Mouse (Mus musculus): ENCODE measurements around the gene Bex6. TPM values are rescaled to one million over a fixed set of nuclear protein-coding genes. Genes with fewer than 3 reads are reported as not detected.

Gene Bex6
- polyA plus RNA-seq, 1 experiment from 2014 or later, result 0.25 TPM

DNA sequence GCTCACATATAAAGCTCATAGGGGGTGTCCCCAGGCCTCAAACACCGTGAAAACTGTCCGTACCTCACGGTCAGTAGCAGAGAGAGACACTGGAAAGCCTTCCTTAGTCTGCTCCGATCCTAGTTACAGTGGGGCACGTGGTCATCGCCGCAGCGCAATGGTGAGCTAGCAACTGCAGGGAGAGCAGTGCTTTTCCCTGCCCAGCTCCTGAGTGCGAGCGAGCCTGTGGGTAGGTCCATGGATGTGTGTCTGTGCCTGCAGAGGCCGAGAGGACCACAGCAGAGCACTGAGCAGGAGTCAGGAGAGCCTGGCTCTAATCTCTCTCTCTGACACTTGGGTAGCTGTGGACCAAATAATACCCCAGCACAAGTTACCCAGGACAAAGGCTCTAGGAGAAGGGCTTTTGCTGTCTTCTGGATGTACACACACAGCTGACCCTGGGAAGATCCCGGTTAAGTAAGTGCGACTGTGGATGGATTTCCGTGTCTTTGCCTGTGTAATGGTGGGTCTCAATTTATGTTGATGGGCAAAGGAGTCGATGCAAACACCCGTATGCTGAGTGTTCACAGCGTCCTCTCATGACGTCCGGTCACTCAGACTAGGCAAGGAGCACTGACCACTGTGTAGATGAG lies 15.1 kb upstream of the Bex6 start:
- whole genome bisulfite sequencing, result 72% methylated on average over 19 of the region's 19 CpGs
- Histone ChIP-seq H3K4me3 (ENCODE audit: low read depth, low read length) (peak overlapping the region; percentile 33; the same call in 1 of the 2 replicates), H3K9ac (ENCODE audit: low read length) (no peak overlapping the region; the same call in 1 of the 2 replicates), H3K4me2 (ENCODE audit: low read depth, severe bottlenecking) (peak overlapping the region; percentile 76), H3K9me3 (ENCODE audit: control insufficient read depth, low read length) (no peaks in the 10 kb centered on the region), H3K4me1 (ENCODE audit: control insufficient read depth, insufficient read depth, low read length) (0 out of 2 replicates have a peak, but pooled peaks cover 3% of the 10 kb centered on the region), H3K27me3 (ENCODE audit: control insufficient read depth, insufficient read depth, low read length) (no peaks in the 10 kb centered on the region), H3K36me3 (ENCODE audit: control insufficient read depth, insufficient read depth, low read length) (no peaks in the 10 kb centered on the region), H3K27ac (replicated peaks; ENCODE audit: low read depth, low read length) (no peak overlapping the region)
- ATAC-seq (ENCODE audit: insufficient number of reproducible peaks, low FRiP score, low TSS enrichment, low read depth), result no peak
- DNase-seq (ENCODE audit: low spot score), result no peak

DNA sequence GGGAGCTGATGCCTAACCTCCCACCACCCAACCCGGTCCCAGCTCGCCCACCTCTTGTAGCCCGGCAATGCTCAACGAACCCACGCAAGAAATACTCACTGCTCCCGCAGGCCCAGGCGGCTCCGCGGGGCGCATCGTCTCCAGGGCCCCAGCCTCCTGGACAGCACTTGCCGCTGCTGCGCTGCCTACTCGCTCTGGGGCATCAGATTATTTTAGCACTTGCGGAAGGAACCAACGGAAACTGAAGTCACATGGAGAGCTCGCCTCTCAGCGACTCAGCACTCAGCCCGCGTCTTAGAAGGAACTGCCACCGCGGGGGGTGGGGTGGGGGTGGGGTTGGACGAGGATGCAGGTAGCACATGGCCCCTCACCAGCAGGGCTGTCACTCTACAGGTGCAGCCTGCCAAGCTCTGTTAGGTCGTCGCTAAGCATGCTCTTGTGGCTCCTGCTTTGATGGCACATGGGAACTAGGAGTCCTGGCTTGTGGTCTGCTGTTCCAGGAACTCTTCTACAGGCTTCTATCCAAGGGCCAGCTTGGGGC lies 14.3 kb upstream of the Bex6 start, which contains the start of gene Nrros:
Gene Nrros (minus strand): TSS at position 314 of the 541 bp plus-strand sequence.
- Histone ChIP-seq H3K4me1 (ENCODE audit: control insufficient read depth, insufficient read depth, low read length) (0 out of 2 replicates have a peak, but pooled peaks cover 3% of the 10 kb centered on the region), H3K36me3 (ENCODE audit: control insufficient read depth, insufficient read depth, low read length) (no peaks in the 10 kb centered on the region), H3K27me3 (ENCODE audit: control insufficient read depth, insufficient read depth, low read length) (no peaks in the 10 kb centered on the region), H3K9me3 (ENCODE audit: control insufficient read depth, low read length) (no peaks in the 10 kb centered on the region), H3K4me3 (ENCODE audit: low read depth, low read length) (peak within 1 kb of the TSS; percentile 33), H3K4me2 (ENCODE audit: low read depth, severe bottlenecking) (peak within 1 kb of the TSS; percentile 76), H3K9ac (ENCODE audit: low read length) (peak within 1 kb of the TSS; percentile 52), H3K27ac (replicated peaks; ENCODE audit: low read depth, low read length) (no peak within 1 kb of the TSS)
- ATAC-seq (ENCODE audit: insufficient number of reproducible peaks, low FRiP score, low TSS enrichment, low read depth) (no peak), DNase-seq (ENCODE audit: low spot score) (peak; percentile 49)
- WGBS, result 3% methylated on average over 25 of the region's 25 CpGs

DNA sequence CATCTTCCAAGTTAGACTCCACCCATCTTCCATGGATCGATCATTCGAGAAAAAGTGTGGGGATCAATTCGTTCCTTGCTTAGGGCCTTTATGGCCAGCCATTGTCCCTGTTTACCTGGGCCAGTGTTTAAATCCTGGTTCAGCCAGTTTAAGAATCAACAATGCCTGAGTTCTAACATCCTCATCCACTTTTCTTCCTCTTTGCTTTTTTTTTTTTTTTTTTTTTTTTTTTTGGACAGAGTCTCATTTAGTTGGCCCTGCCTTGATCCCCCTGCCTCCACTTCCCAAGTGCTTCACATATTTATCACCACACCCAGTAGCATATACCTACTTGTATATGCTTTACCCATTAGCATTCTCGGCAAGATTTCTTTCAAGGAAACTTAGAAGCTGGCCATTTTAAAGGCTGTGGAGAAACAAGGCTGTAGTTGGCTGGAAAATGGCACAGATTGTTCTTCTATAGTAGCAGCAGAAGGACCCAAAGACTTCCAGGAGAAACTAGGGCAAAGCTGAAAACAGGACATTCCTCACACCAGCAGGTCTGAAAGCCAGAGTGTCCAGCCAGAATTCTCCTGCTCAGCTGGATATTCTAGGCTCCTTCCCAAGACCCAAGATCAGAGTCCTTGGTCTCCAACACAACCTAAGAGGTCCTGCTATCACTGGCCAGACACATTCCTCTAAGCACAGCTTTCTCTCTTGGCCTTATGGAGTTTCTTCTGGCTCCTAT lies 11.6 kb upstream of the Bex6 start:
- no peak for DNase-seq (ENCODE audit: low spot score)

GRCm38 (mm10) chr16:32171031-32171731 lies 8.4 kb upstream of the Bex6 start:
- H3K9me3 ChIP-seq (ENCODE audit: control insufficient read depth, low read length), result no peaks in the 10 kb centered on the region
- WGBS, result 84% methylated on average over 5 of the region's 5 CpGs
- H3K4me3 ChIP-seq (ENCODE audit: low read depth, low read length), result no peak overlapping the region
- DNase-seq (ENCODE audit: low spot score), result no peak
- no peak overlapping the region for H3K27ac ChIP-seq (replicated peaks; ENCODE audit: low read depth, low read length)
- H3K36me3 ChIP-seq (ENCODE audit: control insufficient read depth, insufficient read depth, low read length), result no peaks in the 10 kb centered on the region
- no peak for ATAC-seq (ENCODE audit: insufficient number of reproducible peaks, low FRiP score, low TSS enrichment, low read depth)
- no peak overlapping the region for H3K4me2 ChIP-seq (ENCODE audit: low read depth, severe bottlenecking)
- H3K27me3 ChIP-seq (ENCODE audit: control insufficient read depth, insufficient read depth, low read length), result no peaks in the 10 kb centered on the region
- H3K9ac ChIP-seq (ENCODE audit: low read length), result no peak overlapping the region
- no peaks in the 10 kb centered on the region for H3K4me1 ChIP-seq (ENCODE audit: control insufficient read depth, insufficient read depth, low read length)

More for the DNA sequence above, 11.6 kb upstream of the Bex6 start:
- H3K4me3 ChIP-seq (ENCODE audit: low read depth, low read length), result no peak overlapping the region
- no peak overlapping the region for H3K27ac ChIP-seq (replicated peaks; ENCODE audit: low read depth, low read length)
- H3K36me3 ChIP-seq (ENCODE audit: control insufficient read depth, insufficient read depth, low read length), result no peaks in the 10 kb centered on the region
- H3K4me2 ChIP-seq (ENCODE audit: low read depth, severe bottlenecking), result no peak overlapping the region
- H3K27me3 ChIP-seq (ENCODE audit: control insufficient read depth, insufficient read depth, low read length), result no peaks in the 10 kb centered on the region
- no peak overlapping the region for H3K9ac ChIP-seq (ENCODE audit: low read length)
- no peak for ATAC-seq (ENCODE audit: insufficient number of reproducible peaks, low FRiP score, low TSS enrichment, low read depth)
- WGBS, result 93% methylated on average over 4 of the region's 4 CpGs
- no peaks in the 10 kb centered on the region for H3K9me3 ChIP-seq (ENCODE audit: control insufficient read depth, low read length)
- 0 out of 2 replicates have a peak, but pooled peaks cover 3% of the 10 kb centered on the region for H3K4me1 ChIP-seq (ENCODE audit: control insufficient read depth, insufficient read depth, low read length)

DNA sequence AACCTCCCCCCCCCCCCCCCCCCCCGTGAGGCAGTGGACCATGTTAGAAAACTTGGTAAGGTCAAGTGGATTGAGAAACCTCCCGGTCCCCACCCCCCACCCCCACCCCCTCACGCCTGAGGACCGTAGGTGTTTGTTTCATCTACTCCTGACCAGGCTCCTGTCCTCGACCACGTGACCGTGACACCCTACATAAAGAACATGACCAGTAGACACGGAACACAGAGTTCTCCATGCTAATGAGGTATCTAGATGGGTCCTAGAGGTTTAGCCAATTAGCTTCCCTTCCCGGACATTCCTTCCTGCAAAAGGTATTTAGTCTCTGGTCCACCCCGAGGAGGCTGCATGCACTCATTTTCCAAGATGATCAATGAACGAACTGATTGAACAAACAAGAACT lies 6.2 kb upstream of the Bex6 start:
- Histone ChIP-seq H3K9ac (ENCODE audit: low read length) (no peak overlapping the region), H3K4me1 (ENCODE audit: control insufficient read depth, insufficient read depth, low read length) (peaks cover 4% of the 10 kb centered on the region; the same call in 1 of the 2 replicates), H3K27ac (replicated peaks; ENCODE audit: low read depth, low read length) (no peak overlapping the region), H3K36me3 (ENCODE audit: control insufficient read depth, insufficient read depth, low read length) (no peaks in the 10 kb centered on the region), H3K9me3 (ENCODE audit: control insufficient read depth, low read length) (no peaks in the 10 kb centered on the region), H3K27me3 (ENCODE audit: control insufficient read depth, insufficient read depth, low read length) (no peaks in the 10 kb centered on the region), H3K4me3 (ENCODE audit: low read depth, low read length) (no peak overlapping the region), H3K4me2 (ENCODE audit: low read depth, severe bottlenecking) (no peak overlapping the region)
- ATAC-seq (ENCODE audit: insufficient number of reproducible peaks, low FRiP score, low TSS enrichment, low read depth), result no peak
- WGBS, result 77% methylated on average over 11 of the region's 11 CpGs
- DNase-seq (ENCODE audit: low spot score), result no peak

- Histone ChIP-seq H3K9me3 (ENCODE audit: control insufficient read depth, low read length) (no peaks in the 10 kb centered on the region), H3K4me3 (ENCODE audit: low read depth, low read length) (no peak overlapping the region), H3K4me2 (ENCODE audit: low read depth, severe bottlenecking) (no peak overlapping the region), H3K27me3 (ENCODE audit: control insufficient read depth, insufficient read depth, low read length) (no peaks in the 10 kb centered on the region), H3K27ac (replicated peaks; ENCODE audit: low read depth, low read length) (no peak overlapping the region), H3K4me1 (ENCODE audit: control insufficient read depth, insufficient read depth, low read length) (peaks cover 4% of the 10 kb centered on the region; the same call in 1 of the 2 replicates), H3K36me3 (ENCODE audit: control insufficient read depth, insufficient read depth, low read length) (no peaks in the 10 kb centered on the region), H3K9ac (ENCODE audit: low read length) (no peak overlapping the region)
- no peak for ATAC-seq (ENCODE audit: insufficient number of reproducible peaks, low FRiP score, low TSS enrichment, low read depth)
- DNase-seq (ENCODE audit: low spot score), result no peak
- WGBS, result 89% methylated on average over 8 of the region's 8 CpGs
Observed at GRCm38 (mm10) chr16:32174340-32175005, 5.2 kb upstream of the Bex6 start.

GRCm38 (mm10) chr16:32175029-32175428 lies 4.6 kb upstream of the Bex6 start:
- Histone ChIP-seq H3K27ac (replicated peaks; ENCODE audit: low read depth, low read length) (no peak overlapping the region), H3K9ac (ENCODE audit: low read length) (no peak overlapping the region), H3K4me3 (ENCODE audit: low read depth, low read length) (no peak overlapping the region), H3K4me2 (ENCODE audit: low read depth, severe bottlenecking) (no peak overlapping the region), H3K36me3 (ENCODE audit: control insufficient read depth, insufficient read depth, low read length) (no peaks in the 10 kb centered on the region), H3K27me3 (ENCODE audit: control insufficient read depth, insufficient read depth, low read length) (no peaks in the 10 kb centered on the region), H3K9me3 (ENCODE audit: control insufficient read depth, low read length) (no peaks in the 10 kb centered on the region), H3K4me1 (ENCODE audit: control insufficient read depth, insufficient read depth, low read length) (peaks cover 4% of the 10 kb centered on the region; the same call in 1 of the 2 replicates)
- no peak for DNase-seq (ENCODE audit: low spot score)
- WGBS, result 90% methylated on average over 4 of the region's 4 CpGs
- no peak for ATAC-seq (ENCODE audit: insufficient number of reproducible peaks, low FRiP score, low TSS enrichment, low read depth)
